Mouse (Mus musculus): ENCODE results near the gene Snx17.

The Snx17 gene

GRCm38 (mm10) chr5:31241522-31242034, 48.6 kb downstream of the Snx17 start:
- no peak for DNase-seq

DNA sequence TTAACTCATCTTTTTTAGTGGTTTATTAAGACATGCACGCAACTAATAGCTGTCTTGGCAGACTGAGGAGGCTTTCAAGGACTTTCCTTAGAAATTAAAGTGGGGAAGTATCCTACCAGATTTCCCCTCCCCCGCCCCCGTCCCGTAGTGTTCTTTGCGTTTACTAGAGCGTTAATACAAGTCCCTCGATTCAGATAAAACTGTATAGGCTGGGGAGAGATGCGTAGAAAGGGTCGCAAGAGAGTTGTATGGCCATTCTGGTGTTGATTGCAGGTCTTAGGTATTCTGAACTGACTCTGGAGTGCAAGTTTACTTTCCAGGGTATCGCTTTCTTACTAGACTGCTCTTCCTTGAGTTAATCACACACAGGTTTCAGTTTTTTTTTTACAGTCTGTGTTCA, 49.2 kb downstream of the Snx17 start:
- DNase-seq = no peak

Measured in cerebellum, adult 8-10 months (tissue).